Comparison of ENCODE assay signal across 21 mouse cellular contexts in genomic region chr9:87146400-87146799, GRCm38 (mm10). TPM values are rescaled to one million over a fixed set of nuclear protein-coding genes. Genes with fewer than 3 reads are reported as not detected.
DNase-seq lines count a peak whose midpoint lies in the region; ATAC-seq lines count a peak whose summit lies in the region.
"Had no signal": no experiment of that assay in that cellular context is flagged by ENCODE, and none has a peak within 500 bp of the region (broad histone marks: within the 10 kb centered on the region; RNA-seq: fewer than 3 reads in every experiment).

No protein-coding gene starts in this region.

- no peak overlapping the region for H3K27ac ChIP-seq in midbrain, embryonic 11.5 days (ENCODE audit: low read depth, low read length)
- H3K27ac ChIP-seq in midbrain, embryonic 14.5 days (replicated peaks; ENCODE audit: low read depth, low read length): no peak overlapping the region

- H3K4me3 ChIP-seq in midbrain, embryonic 11.5 days (ENCODE audit: low read depth, low read length): no peak overlapping the region
- H3K4me3 ChIP-seq in midbrain, embryonic 14.5 days (replicated peaks; ENCODE audit: low read depth, low read length): no peak overlapping the region

- DNase-seq in heart, adult 11 months: peak; percentile 55
- DNase-seq in heart, adult 8-10 months (ENCODE audit: low spot score): no peak
- DNase-seq in midbrain, embryonic 11.5 days (ENCODE audit: low spot score, missing footprints): peak; percentile 54
- DNase-seq in midbrain, embryonic 14.5 days: no peak
- DNase-seq: adrenal gland, adult 2 months; adrenal gland, adult 8-10 months; adrenal gland, postnatal 10 days; adrenal gland, postnatal 14 days; adrenal gland, postnatal 25 days; adrenal gland, postnatal 36 days; B cell, adult 2 months; cerebellum, adult 11 months; cerebellum, adult 11-12 months; cerebellum, adult 18-20 months had no signal

- no peaks in the 10 kb centered on the region for H3K36me3 ChIP-seq in midbrain, embryonic 11.5 days (ENCODE audit: control insufficient read depth, insufficient read depth, low read length)
- H3K36me3 ChIP-seq in midbrain, embryonic 14.5 days (ENCODE audit: control insufficient read depth, insufficient read depth, low read length): no peaks in the 10 kb centered on the region
- H3K36me3 ChIP-seq: G1E had no signal

- 90% methylated on average over 4 of the region's 4 CpGs for WGBS in midbrain, embryonic 11.5 days
- 82% methylated on average over 4 of the region's 4 CpGs for WGBS in midbrain, embryonic 14.5 days

- no peaks in the 10 kb centered on the region for H3K9me3 ChIP-seq in midbrain, embryonic 11.5 days (ENCODE audit: control insufficient read depth, low read length)
- H3K9me3 ChIP-seq in midbrain, embryonic 14.5 days (ENCODE audit: control insufficient read depth, low read length): no peaks in the 10 kb centered on the region
- H3K9me3 ChIP-seq: G1E had no signal

- H3K4me1 ChIP-seq in midbrain, embryonic 11.5 days (ENCODE audit: control insufficient read depth, insufficient read depth, low read length): peaks cover 11% of the 10 kb centered on the region
- peaks cover 10% of the 10 kb centered on the region; the same call in 1 of the 2 replicates for H3K4me1 ChIP-seq in midbrain, embryonic 14.5 days (ENCODE audit: control insufficient read depth, insufficient read depth, low read length)

- no peak for ATAC-seq in midbrain, embryonic 11.5 days (ENCODE audit: low FRiP score)
- ATAC-seq in midbrain, embryonic 14.5 days (ENCODE audit: low FRiP score, low TSS enrichment): no peak
- ATAC-seq: activated CD4-positive, CD25-positive, alpha-beta regulatory T cell, adult 4 months; CD4-positive, CD25-positive, alpha-beta regulatory T cell, adult 4 months; Patski had no signal

- no peak overlapping the region for H3K9ac ChIP-seq in midbrain, embryonic 11.5 days (ENCODE audit: low read length)
- H3K9ac ChIP-seq in midbrain, embryonic 14.5 days (replicated peaks; ENCODE audit: low read length): no peak overlapping the region

- H3K27me3 ChIP-seq in midbrain, embryonic 11.5 days (ENCODE audit: control insufficient read depth, insufficient read depth, low read length): peaks cover 18% of the 10 kb centered on the region
- peaks cover 19% of the 10 kb centered on the region for H3K27me3 ChIP-seq in midbrain, embryonic 14.5 days (ENCODE audit: control insufficient read depth, insufficient read depth, low read length)
- H3K27me3 ChIP-seq: CH12.LX had no signal

- H3K4me2 ChIP-seq in midbrain, embryonic 11.5 days: no peak overlapping the region
- H3K4me2 ChIP-seq in midbrain, embryonic 14.5 days (ENCODE audit: low read length): no peak overlapping the region

RNA-seq across cellular contexts. Expression of gene Mrap2, which starts 2.3 kb away (rescaled TPM):
- total RNA-seq in heart, adult 8-10 months (2022): 1 to 10 TPM; 2.1 to 2.6 (median 2.2) TPM
- polyA plus RNA-seq in midbrain, embryonic 11.5 days (2014; fragmentation: Nextera tagmentation; extraction: Ambion mirVana): not detected in 2 replicates
- polyA plus RNA-seq in midbrain, embryonic 14.5 days (2014; fragmentation: Nextera tagmentation; extraction: Ambion mirVana): 0.89 and 1.6 TPM in 2 replicates
- total RNA-seq: CH12.LX, ES-E14, G1E, MEL had no signal
- polyA plus RNA-seq: G1E, Patski had no signal

Comparison
In these comparisons a context has a peak if more than half of its experiments do, and no peak if none do; other contexts are left out.
1. DNase-seq: peak in heart, adult 11 months (single experiment) and midbrain, embryonic 11.5 days (single experiment); none in heart, adult 8-10 months (single experiment) and midbrain, embryonic 14.5 days (single experiment).